Mouse (Mus musculus) ovary, postnatal 36 days (tissue): Measurements from ENCODE around the gene Pip5kl1.

ENCODE experiments used
- DNase-seq: peaks from one replicate; pipeline ENCODE4 v3.0.0; 2022; ENCODE audit warnings: low spot score, mixed read lengths

The Pip5kl1 gene

DNA sequence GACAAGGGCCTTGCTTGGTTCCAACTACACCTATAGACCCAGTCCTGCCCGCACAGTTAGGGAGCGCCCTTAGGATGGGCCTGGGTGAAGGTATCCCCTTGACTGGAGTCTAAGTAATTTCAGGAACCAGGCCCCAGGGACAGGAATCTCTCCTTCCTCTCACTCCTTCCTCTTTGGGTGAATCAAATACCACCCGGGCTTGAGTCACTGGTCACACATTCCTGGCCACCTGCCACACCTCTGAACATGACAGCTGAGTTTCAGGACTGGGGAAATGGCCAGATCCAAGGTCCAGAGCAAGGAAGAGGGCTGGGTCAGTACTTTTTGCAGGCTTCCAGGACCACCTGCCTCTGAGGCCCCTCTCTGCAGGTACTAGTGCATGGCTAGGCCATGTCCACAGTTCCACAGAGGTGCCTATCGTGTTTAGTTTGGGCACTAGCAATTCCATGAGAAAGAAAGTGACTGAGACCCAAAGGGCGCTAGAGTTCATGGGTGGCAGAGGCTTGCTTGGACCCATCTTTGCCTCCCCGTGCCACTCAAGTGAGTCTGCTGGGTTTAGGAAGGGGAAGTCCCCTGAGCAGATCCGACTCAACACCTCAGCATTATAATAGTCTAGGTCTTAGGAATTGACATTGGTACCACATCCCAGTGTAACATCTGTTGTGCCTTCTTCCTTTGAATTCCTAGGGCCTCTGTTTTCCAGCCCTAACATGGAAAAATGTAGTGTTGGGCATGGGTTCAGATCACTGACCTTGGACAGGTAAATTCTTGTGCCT is 26.4 kb upstream of the Pip5kl1 start:
- DNase-seq = no peak

DNA sequence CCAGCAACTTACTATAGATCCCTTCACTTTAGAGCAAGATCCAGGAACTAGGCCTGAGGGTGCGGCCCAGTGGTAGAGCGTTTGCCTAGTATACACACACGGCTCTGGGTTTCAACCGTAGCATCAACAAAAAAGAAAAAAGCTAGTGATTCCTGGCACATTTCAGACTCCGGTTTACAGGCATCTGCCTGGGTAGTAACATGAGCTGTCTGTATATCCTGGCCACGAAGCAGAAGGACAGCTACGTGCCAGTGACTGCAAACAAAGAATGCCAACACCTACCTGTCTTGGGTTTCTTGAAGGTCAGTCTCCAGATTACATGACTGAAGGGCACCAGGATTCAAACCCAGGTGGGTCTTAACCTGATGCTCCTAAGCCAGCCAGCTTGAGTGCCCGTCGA is 25.4 kb upstream of the Pip5kl1 start:
- DNase-seq = no peak

DNA sequence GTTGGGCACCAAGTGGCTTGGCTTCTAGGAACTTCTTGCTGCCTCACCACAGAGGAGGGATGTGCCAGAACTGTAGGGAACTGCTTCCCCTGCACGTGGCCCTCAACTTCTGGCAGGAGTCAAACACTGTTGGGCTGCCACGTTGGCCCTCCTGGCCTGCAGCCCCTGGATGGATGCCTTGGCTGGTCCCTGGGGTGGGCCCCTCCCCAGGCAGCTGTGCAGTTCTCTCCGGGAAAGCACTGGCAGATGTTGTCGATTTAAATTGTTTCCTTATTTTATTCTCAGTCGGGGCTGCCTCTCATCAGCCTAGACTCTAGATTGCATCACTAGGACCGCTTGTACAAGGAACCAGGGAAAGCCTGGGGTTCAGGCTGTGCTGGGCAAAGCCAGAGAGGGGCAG is 24.8 kb upstream of the Pip5kl1 start:
- peak; percentile 63 for DNase-seq

DNA sequence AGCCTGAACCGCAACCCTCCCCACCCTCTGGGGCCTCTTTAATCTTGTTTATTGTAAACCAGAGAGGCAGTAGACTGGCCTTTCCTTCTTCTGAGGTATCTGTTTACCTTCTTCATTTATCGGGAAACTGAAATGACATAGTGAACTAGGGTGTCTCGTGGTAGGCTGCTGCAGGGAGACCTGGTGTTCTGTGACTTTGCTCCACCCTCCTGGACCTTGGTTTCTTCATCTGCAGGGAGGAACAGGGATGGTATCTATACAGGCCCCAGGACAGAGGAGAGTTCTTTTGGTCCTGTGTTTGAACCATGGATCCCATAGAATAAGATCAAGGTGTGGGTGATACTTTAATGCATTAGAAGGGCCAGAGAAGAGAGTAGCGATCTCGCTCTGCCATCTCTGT is 23.4 kb upstream of the Pip5kl1 start:
- DNase-seq = no peak

DNA sequence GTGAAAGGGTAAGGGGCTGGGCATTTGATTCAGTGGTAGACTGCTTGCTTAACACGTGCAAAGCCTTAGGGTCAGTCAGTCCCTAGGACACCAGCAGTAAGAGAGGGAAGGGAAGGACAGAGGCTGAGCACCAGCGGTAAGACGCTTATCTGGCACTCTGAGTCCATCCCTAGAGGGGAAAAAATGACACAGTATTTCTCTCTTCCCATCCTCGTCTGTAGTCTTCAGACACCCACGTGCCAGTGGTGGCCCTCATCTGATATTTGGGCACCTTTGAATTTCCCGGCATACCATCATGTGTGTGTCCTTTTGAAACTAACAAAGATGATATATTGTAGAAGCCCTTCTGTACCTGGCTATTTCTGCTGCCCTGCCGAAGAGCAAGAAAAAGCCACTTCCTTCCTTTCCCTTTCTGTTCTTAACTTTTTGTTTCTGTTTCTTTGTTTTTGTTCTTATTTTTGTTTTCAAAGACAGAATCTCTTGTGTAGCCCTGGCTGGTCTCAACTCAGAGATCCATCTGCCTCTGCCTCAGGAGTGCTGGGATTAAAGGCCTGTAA is 20.9 kb upstream of the Pip5kl1 start:
- no peak for DNase-seq

DNA sequence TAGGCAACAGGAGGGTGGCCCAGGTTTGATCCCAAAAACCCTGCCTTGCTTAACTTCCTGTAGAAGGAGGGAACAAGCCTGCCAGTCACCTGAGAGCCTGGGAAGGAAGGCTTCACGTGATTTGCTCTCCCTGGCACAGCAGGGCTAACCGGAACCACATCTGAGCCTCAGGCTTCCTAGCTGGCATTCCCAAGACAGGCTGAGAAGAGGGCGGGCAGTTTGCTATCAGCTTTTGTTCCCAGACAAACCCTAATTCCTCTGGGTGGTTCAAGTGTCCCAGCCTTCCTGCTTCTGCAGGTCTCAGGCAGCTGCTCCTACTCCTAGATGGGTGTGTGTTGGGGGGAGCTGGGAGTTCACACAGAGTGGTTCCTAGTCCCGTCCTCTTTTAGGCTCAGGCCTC is 19.1 kb upstream of the Pip5kl1 start:
- DNase-seq = no peak

DNA sequence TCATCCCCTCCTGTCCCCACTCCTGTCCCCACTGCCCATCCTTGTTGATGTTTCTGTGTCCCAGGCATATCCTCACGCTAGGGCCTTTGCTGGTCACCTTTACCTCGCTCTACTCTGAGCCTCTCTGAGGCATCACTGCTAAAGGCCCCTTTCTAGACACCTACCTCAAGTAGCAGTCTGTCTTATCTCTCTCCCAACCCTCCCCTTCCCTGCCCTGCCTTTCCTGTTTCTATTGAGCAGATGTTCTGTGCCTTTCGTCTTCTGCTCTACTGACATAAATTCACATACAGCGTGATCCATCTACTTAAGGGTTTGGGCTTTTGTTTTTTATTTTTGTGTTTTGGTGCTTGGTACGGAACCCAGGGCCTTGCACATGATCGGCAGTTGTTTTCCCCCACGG is 18.6 kb upstream of the Pip5kl1 start:
- DNase-seq = no peak

DNA sequence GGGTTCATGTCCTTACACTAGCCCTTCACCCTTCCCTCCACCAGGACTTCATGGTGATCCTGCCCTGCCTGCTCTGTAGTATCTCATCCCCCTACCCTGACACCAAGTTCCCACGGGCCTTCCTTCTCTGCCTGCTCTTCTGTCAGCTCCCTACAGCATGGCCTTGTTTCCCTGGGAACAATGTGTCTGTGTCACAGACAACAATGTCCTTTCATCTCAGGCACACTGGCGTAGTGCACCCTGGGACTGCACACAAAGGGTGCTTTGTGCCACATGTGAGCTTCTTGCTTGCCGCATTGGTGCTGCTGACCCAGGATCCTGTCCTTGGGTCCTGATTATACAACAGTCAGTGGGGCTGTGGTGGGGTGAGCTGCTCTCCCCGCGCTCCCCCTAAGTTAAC is 15.0 kb upstream of the Pip5kl1 start:
- no peak for DNase-seq

DNA sequence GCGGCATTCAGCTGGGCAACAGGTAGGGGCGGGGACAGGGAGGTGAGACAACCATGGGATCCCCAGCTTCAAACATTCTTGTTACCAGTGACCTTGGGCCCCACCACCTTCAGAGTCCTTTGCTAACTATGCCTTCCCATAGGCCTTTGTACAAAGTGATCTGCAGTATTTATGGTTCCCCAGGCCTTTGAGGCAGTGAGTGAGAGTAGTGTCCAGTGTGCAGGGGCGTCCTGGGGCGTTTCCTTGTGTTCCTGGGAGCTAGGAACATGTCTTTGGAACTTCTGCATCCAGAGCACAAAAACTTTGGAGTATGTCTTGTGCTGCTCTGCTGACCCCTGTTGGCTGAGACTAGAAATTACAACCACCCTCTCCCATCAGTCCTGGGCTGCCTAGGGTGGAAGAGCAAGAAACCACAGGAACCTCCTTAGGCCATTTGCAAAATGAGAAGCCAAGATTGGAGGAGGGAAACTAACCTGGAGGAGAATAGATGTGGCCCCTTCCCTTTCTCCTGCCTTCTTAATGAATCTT is 8.0 kb upstream of the Pip5kl1 start:
- DNase-seq = peak; percentile 51

DNA sequence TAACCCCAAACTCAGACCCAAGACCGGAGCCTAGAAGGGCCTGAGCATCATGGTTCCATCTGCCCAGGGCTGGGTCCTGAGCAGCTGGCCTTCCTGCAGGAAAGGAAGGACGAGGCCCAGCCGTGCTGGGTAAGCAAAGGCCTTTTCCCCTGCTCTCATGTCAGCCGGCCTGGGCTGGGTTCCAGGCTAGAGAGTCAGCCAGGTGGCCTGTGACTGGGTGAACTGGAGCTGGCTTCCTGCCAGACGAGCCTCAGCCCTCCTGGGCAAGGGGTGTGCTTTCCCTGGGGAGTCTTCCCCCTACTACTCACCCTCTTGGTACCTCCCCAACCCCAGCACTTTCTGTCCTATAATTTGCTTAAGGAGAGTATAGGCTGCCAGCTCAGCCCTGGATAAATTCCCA is 6.4 kb upstream of the Pip5kl1 start:
- DNase-seq = no peak

DNA sequence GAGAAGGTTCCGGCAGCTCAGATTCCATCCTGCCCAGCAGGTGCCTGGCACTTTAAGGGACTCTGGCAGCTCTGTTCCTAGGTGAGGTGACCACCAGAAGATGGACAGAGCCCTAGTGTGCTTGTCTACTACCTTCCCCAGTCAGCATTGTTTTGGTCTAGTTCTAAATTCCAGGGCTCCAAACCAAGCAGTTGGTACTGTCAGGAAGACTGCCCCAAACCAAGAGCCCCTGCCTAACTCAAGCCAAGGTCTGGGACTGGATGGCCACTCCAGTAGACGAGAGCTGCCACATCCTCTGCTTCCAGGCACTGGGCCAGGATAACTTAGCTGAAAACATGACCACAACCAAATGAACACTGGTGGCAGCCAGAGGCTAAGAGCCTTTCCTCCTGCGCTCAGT is 5.7 kb upstream of the Pip5kl1 start:
- DNase-seq = no peak

DNA sequence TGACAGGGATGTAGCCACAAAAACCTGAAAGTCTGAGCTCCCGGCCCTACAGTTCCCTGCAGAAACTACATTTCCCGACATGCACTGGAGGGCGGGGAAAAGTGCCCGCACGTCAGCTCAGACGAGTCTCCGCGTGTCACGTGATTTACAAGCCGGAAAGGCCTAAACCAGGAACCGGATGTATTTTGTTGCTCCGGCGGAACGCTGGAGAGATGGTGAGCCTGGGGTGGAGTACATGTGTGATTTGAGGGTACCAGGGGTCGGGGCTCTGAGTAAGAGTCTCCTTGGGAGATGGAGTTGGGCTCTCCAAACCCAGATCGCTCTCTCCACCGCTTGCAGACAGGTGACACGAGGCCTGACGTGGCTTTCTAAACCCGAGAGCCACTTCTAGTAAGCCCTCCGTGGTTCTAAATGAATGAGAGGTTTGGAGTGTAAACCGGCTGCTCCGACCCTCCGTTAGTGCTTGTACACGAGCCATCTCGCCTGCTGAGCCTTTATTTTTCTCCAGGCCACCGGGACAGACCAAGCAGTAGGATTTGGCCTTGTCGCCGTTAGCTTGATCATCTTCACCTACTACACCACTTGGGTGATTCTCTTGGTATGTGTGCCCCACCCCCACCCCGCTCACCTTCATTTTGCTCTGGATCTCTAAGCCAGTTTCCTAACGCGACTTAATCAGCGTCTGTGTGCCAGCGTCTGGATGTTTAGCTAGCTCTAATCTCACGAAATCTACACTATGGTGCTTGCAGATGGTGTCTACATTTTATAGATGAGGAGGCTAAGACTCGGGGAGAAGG is 3.7 kb upstream of the Pip5kl1 start, which contains the start of gene Dpm2:
Dpm2 (plus strand) TSS at position 161 of the 797 bp plus-strand sequence.
- DNase-seq = peak; percentile 83

DNA sequence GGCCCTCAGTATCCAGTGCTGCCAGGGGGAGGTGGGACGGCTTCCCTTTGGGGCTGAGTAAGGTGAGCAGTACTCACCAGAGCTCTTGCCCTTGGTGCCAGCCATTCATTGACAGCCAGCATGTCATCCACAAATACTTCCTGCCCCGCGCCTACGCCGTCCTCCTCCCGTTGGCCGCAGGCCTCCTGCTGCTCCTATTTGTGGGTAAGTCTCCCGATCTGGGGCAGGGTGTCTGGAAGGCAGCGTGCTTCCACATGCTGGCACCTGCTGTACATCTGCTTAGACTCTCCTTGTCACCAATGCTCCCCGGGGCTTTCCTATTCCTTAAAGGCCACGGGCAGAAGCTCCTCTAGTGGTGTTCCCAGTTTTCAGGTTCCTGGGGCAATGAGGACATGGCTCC is 2.4 kb upstream of the Pip5kl1 start:
- no peak for DNase-seq

DNA sequence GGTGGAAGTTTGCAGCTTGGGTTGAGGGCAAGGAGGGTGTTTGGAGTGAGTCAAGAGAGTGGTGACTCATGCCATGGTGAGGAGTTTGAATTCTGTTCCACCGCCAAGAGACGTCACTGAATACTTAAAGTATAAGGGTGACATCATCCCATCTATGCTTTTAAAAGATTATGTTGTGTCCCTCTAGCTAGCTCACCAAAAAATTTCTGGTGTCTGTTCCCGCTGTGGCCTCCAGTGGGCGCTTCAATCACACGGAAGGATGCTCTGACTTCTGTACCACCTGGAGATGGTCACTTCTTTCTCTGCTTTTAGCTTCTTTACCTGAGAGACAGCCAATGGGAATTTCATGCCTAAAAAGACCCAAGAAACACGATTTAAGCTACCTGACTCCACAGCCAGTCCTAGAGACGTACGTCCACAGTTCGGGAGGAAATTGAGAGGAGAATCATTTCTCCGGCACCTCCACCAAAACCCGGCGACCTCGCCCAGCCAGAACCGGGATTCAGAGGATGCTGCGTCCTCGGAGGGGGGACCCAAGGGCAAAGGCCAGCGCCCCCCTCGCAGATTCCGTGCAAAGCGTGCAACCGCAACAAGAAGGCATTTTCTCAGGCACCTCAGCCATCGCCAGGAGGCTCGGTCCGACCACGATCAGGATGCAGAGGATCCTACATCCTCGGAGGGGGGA is 446 bp downstream of the Pip5kl1 start:
- DNase-seq = no peak

DNA sequence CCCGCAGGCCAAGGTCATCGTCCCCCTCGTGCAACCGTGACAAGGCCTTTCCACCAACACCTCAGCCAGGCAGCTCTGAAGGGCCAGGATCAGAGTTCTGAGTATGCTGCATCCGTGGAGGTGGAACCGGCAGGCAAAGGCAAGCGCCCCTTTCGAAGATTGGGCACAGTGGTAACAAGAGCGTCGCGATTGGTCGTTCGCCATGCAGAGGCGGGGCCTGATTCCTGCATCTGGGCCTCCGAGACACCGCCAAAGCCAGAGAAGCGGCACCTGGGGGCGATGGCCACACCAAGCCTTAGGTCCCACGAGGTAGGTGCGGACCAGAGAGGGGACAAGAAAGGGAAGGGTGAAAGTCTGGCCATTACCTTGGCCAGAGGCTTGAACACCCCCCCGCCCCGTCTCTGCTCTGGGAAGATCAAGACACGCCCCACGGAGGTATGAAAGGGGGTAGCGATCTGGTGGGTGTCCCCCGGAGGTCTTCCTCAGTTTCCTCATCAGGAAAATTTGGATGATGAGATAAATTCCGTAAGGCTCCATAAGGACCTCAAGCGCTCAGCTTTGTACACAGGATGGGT is 1.1 kb downstream of the Pip5kl1 start, which contains the start of gene 9430097D07Rik:
9430097D07Rik (minus strand) TSS at position 99 of the 575 bp plus-strand sequence.
- no peak for DNase-seq

DNA sequence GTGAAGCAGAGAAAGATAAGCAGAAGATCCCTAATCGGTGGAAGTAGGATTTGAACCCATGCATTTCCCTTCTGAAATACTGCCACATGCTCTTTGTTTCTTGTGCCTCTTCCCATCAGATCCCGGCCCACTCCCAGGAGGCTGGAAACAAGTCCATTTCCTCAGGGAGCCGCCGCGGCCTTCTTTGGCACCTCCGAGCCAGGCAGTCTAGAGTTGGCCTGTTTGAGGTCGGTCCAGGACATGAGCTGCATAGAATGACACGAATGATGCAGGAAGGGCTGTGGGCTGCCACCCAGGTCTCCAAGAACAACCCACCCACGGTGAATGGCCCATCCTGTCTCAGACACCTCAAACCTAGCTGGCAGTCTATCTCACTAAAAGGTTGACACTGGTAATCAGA is 1.9 kb downstream of the Pip5kl1 start:
- no peak for DNase-seq

DNA sequence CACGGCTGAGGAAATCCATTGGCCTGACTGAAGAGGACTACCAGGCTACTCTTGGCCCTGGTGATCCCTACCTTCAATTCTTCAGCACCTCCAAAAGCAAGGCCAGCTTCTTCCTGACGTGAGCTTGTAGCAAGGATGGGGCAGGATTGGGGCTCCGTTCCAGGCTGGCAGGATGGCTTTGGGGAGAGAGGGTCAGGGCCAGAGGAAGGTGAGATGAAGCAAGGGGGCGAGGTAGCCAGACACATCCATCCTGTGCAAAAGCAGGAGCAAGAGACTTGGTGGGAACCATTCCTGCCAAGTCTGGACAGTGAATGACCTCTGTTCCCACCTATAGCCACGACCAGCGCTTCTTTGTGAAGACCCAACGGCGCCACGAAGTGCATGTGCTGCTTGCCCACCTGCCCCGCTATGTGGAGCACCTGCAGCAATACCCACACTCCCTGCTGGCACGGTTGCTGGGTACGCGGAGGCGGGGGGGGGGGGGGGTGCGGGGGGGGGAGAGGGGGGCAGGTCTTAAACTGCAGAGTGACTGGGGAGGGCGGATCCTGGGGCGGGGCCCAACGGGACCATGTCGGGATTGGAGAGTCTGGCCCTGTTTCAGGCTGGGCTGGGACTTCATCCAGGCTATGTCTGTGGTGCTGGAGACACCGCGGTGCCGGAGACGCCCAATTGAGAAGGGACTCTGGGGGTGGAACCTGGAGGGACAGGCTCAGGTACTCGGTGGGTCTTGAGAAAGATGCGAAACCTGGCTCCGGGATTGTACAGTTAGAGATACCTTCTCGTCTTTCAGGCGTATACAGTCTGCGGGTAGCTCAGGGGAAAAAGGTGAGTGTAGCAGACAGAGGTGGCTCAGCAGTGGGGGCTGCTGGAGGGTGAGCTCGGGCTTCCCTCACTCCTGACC is 3.8 kb downstream of the Pip5kl1 start:
- DNase-seq = no peak

DNA sequence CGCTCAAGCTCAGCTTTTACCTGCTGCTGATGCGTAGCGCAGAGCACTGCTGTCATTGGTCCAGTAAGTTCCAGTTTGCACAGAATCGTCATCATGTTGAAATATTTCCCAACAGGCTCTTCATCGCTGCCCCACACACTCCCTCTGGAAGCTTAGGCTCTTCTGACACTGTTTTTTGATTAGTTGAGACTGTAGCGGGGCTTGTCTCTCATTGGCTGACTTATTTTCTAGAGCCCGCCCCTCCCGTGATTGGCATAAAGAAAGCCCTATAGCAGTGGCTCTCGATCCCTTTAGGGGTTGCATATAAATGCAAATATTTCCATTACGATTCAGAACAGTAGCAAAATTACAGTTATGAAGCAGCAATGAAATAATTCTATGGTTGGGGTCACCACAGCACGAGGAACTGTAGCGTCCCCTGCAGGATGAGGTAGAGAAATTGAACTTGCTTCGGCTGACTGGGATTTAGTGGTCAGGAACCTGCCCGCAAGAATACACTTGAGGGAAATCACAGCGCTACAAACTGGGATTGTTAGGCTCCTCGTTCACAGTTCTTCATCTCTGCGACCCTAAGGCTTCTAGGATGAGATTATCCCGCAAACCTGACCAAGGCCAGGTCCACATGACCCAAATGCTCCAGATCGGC is 7.0 kb downstream of the Pip5kl1 start:
- DNase-seq = no peak

DNA sequence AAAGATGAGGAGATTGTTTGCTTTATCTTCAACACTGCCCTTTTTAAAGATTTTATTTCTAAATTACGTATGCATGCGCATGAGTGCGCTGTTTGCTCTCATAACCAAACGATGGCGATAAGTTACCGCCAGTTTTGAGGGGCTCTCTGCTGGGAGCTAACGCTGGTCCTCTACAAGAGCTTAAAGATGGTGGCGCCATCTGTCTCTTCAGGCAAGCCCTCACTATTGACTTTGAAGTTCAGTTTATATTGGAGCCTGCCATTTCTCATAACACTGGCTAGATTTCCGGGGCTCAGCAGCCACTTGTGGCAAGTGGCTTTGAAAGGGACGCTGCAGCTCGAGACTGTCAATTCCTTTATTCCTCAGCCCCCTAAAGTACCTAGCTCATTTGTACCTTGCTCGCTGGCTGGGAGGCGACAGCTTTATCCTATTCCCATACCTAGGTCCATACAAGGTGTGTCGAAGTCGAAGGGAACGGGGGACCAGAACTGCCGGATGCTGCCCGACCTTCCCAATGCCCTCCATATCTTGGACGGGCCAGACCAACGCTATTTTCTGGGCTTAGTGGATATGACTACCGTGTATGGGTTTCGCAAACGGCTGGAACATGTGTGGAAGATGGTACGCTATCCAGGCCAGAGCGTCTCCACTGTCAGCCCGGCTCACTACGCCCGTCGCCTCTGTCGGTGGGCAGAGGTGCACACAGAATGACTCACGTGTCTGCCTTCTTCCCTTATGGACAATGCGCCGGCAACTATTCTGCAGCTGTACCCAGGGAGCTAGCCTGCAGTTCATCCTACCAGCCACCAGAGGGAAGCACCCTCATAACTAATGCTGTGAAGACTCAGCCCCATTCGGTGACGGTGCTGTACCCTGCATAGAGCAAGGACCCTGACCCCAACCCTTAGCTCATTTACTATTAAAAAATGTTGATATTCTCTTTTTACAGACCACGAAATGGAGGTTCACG is 8.5 kb downstream of the Pip5kl1 start:
- peak; percentile 68 for DNase-seq
